Mouse (Mus musculus) common myeloid progenitor, adult 5-6 weeks (primary cell): ENCODE measurements around the gene D930007J09Rik. TPM values are rescaled to one million over a fixed set of nuclear protein-coding genes. Genes with fewer than 3 reads are reported as not detected.

ENCODE experiments used
- ATAC-seq: replicated peaks from 2 replicates; pipeline ENCODE4 v1.8.0; 2016; ENCODE audit warnings: low read depth, mild to moderate bottlenecking, moderate TSS enrichment, inconsistent platforms; ENCODE audit not compliant: poor library complexity, severe bottlenecking
- total RNA-seq: library from RNA; stranded (forward); fragments of 200-1000, 187-1606 nt; gene quantifications from 2 replicates; pipeline ENCODE4 v1.2.3, GENCODE M21; 2017

Gene D930007J09Rik
- total RNA-seq = not detected in 2 replicates

GRCm38 (mm10) chr13:32802259-32803081 lies at the start of gene D930007J09Rik:
TSS of gene D930007J09Rik (minus strand) at chr13:32802849.
- peak; percentile 18 for ATAC-seq

GRCm38 (mm10) chr13:32851967-32852366 lies 49.3 kb upstream of the D930007J09Rik start:
- peak; percentile 53 for ATAC-seq

- peak; percentile 81 for ATAC-seq
These were observed 48.2 kb upstream of the D930007J09Rik start, which contains the start of gene Serpinb1a for GRCm38 (mm10) chr13:32850668-32851404. TSS of gene Serpinb1a (minus strand) at chr13:32851185.

GRCm38 (mm10) chr13:32850156-32850555 lies 47.5 kb upstream of the D930007J09Rik start:
- ATAC-seq = 0 out of 2 replicates have a peak, but pooled peaks have one; percentile 20

- no peak for ATAC-seq
These were observed 47.0 kb upstream of the D930007J09Rik start for GRCm38 (mm10) chr13:32849531-32850123.

GRCm38 (mm10) chr13:32849092-32849491 lies 46.4 kb upstream of the D930007J09Rik start:
- peak; percentile 62 for ATAC-seq

- ATAC-seq = no peak
These were observed 43.6 kb upstream of the D930007J09Rik start for GRCm38 (mm10) chr13:32846221-32846620.

GRCm38 (mm10) chr13:32841349-32841748 lies 38.7 kb upstream of the D930007J09Rik start:
- ATAC-seq = no peak

- peak; percentile 59 for ATAC-seq
These were observed 36.7 kb upstream of the D930007J09Rik start for GRCm38 (mm10) chr13:32839314-32839713.

GRCm38 (mm10) chr13:32834513-32834912 lies 31.9 kb upstream of the D930007J09Rik start:
- peak; percentile 26; the same call in 1 of the 2 replicates for ATAC-seq

- peak; percentile 57 for ATAC-seq
These were observed 30.6 kb upstream of the D930007J09Rik start for GRCm38 (mm10) chr13:32833237-32833636.

GRCm38 (mm10) chr13:32832776-32833175 lies 30.1 kb upstream of the D930007J09Rik start:
- ATAC-seq = peak; percentile 46

GRCm38 (mm10) chr13:32831505-32832273 lies 29.0 kb upstream of the D930007J09Rik start:
- ATAC-seq = 0 out of 2 replicates have a peak, but pooled peaks have one; percentile 10

GRCm38 (mm10) chr13:32828886-32829285 lies 26.2 kb upstream of the D930007J09Rik start:
- 0 out of 2 replicates have a peak, but pooled peaks have one; percentile 8 for ATAC-seq

- peak; percentile 63 for ATAC-seq
These were observed 25.3 kb upstream of the D930007J09Rik start for GRCm38 (mm10) chr13:32827951-32828350.

- no peak for ATAC-seq
These were observed 24.6 kb upstream of the D930007J09Rik start for GRCm38 (mm10) chr13:32827111-32827822.

- ATAC-seq = no peak
These were observed 22.9 kb upstream of the D930007J09Rik start for GRCm38 (mm10) chr13:32825546-32825945.

GRCm38 (mm10) chr13:32824377-32825330 lies 22.0 kb upstream of the D930007J09Rik start:
- ATAC-seq = no peak
